Mouse (Mus musculus) intestine, embryonic 16.5 days (tissue): ENCODE measurements at regions not wholly inside any gene's neighbourhood (a gene's known extent, or its start where the extent isn't known, plus 50 kb on each side); places are given as distances from the start of the nearest gene placed in this dataset.
A peak's percentile ranks its signal among the peaks of the same experiment; 100 is the strongest.
"Not testable (repeated sequence)": the region's sequence is repeated elsewhere in the genome, so short reads cannot be mapped to it uniquely, and the experiment has no call there.

Experiments used
- ATAC-seq: fragments of 200-750 bp; cut with Nextera tagmentation; 2 replicates; pipeline ENCODE4 v1.8.0; 2017; ENCODE audit warnings: moderate TSS enrichment, moderate library complexity
- H3K27ac ChIP-seq: fragments of 300-500 bp; sonication (generic); 2 replicates; pipeline ENCODE4 v1.5.1; 2014; ENCODE audit warnings: mild to moderate bottlenecking, low read length
- H3K27me3 ChIP-seq: fragments of 300-500 bp; sonication (generic); replicated peaks from 2 replicates; pipeline ENCODE4 v1.6.1; 2014; ENCODE audit warnings: low read length, control low read depth, mixed read lengths; ENCODE audit not compliant: control insufficient read depth, insufficient read depth
- H3K36me3 ChIP-seq: fragments of 300-500 bp; sonication (generic); 2 replicates; pipeline ENCODE4 v1.6.1; 2014; ENCODE audit warnings: low read length, control low read depth; ENCODE audit not compliant: control insufficient read depth, insufficient read depth
- H3K4me1 ChIP-seq: fragments of 300-500 bp; sonication (generic); 2 replicates; pipeline ENCODE4 v1.6.1; 2014; ENCODE audit warnings: low read length, control low read depth, mixed read lengths; ENCODE audit not compliant: control insufficient read depth, insufficient read depth
- H3K4me2 ChIP-seq: fragments of 300-500 bp; sonication (generic); 2 replicates; pipeline ENCODE4 v1.6.1; 2014; ENCODE audit warnings: low read depth, low read length, control low read depth
- H3K4me3 ChIP-seq: fragments of 300-500 bp; sonication (generic); 2 replicates; pipeline ENCODE4 v1.5.1; 2014; ENCODE audit warnings: mild to moderate bottlenecking, low read length
- H3K9ac ChIP-seq: fragments of 300-500 bp; sonication (generic); 2 replicates; pipeline ENCODE4 v1.6.1; 2014; ENCODE audit warnings: low read depth, low read length
- H3K9me3 ChIP-seq: fragments of 300-500 bp; sonication (generic); 2 replicates; pipeline ENCODE4 v1.6.1; 2016; ENCODE audit warnings: low read length, control low read depth; ENCODE audit not compliant: control insufficient read depth
- WGBS: fragments of 180-500 bp; shearing (Covaris S2); extraction: QIAGEN DNeasy Blood & Tissue Kit; methylation state at CpG from one replicate; pipeline ENCODE4 v1.1.7; 2014; 5-methylcytosine and 5-hydroxymethylcytosine counted together

DNA sequence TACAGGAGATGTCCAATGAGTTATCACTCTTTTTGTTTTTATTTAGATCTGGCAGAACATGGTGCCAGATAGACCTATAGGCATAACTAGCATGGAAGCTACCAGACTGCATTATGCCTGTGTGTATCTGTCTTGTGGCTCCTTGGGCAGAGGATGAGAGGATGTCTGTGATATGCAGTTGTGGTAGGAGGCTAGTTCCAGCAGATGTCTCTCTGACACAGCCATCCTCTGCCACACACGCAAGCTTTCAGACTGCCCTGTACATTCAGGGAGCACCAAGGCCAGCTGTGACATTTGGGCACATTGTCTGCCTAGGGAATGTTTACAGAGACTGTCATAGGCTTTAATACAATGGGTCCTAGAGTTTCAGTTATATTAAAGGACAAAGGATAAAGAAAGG lies 295.6 kb upstream of the Ghitm start:
- Histone ChIP-seq H3K36me3 (no peaks in the 10 kb centered on the region), H3K9me3 (no peaks in the 10 kb centered on the region), H3K4me2 (no peak overlapping the region), H3K27me3 (no peaks in the 10 kb centered on the region), H3K9ac (no peak overlapping the region), H3K4me3 (no peak overlapping the region), H3K27ac (no peak overlapping the region), H3K4me1 (no peaks in the 10 kb centered on the region)
- 72% methylated on average over 1 of the region's 1 CpGs for WGBS
- no peak for ATAC-seq

GRCm38 (mm10) chr14:37425506-37425905 lies 290.4 kb upstream of the Ghitm start:
- Histone ChIP-seq H3K9me3 (no peaks in the 10 kb centered on the region), H3K27ac (no peak overlapping the region), H3K27me3 (no peaks in the 10 kb centered on the region), H3K4me2 (no peak overlapping the region), H3K4me1 (no peaks in the 10 kb centered on the region), H3K9ac (no peak overlapping the region), H3K4me3 (no peak overlapping the region), H3K36me3 (no peaks in the 10 kb centered on the region)
- ATAC-seq = no peak

- no peak for ATAC-seq
- 32% methylated on average over 2 of the region's 2 CpGs for WGBS
- Histone ChIP-seq H3K27me3 (no peaks in the 10 kb centered on the region), H3K9ac (no peak overlapping the region), H3K4me3 (no peak overlapping the region), H3K4me2 (no peak overlapping the region), H3K36me3 (no peaks in the 10 kb centered on the region), H3K27ac (no peak overlapping the region), H3K4me1 (no peaks in the 10 kb centered on the region), H3K9me3 (no peaks in the 10 kb centered on the region)
Measured at GRCm38 (mm10) chr14:37421566-37421965, 286.5 kb upstream of the Ghitm start.

- H3K4me2 ChIP-seq, H3K4me1 ChIP-seq, H3K27ac ChIP-seq, H3K4me3 ChIP-seq, H3K9ac ChIP-seq, H3K27me3 ChIP-seq, H3K36me3 ChIP-seq, H3K9me3 ChIP-seq, ATAC-seq: not testable (repeated sequence)
- WGBS = 40% methylated on average over 1 of the region's 1 CpGs
Measured at GRCm38 (mm10) chr14:37412583-37412982, 277.5 kb upstream of the Ghitm start.

DNA sequence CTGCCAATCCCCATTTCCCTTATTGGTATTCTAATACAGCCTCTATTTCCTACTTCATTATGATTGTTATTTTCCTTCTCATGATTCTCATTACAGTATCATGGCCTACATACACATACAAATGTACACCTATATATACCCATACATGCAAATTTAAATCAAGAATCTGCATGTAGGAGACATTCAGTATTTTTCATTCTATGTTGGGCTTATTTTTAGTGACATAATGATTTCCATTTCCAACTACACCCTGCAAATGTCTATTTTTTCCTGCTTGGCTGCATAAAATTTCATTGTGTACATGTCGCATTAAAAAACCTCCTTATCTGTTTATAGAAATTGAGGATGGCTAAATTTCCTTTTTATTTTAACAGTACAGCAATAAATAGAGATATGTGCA lies 236.9 kb upstream of the Ghitm start:
- no peaks in the 10 kb centered on the region for H3K27me3 ChIP-seq
- no peak overlapping the region for H3K4me3 ChIP-seq
- H3K9me3 ChIP-seq = no peaks in the 10 kb centered on the region
- WGBS = 85% methylated on average over 1 of the region's 1 CpGs
- H3K36me3 ChIP-seq = no peaks in the 10 kb centered on the region
- H3K4me2 ChIP-seq = no peak overlapping the region
- no peak overlapping the region for H3K9ac ChIP-seq
- no peak overlapping the region for H3K27ac ChIP-seq
- no peaks in the 10 kb centered on the region for H3K4me1 ChIP-seq
- ATAC-seq = no peak

- no peak overlapping the region for H3K4me3 ChIP-seq
- no peaks in the 10 kb centered on the region for H3K36me3 ChIP-seq
- no peaks in the 10 kb centered on the region for H3K9me3 ChIP-seq
- H3K27ac ChIP-seq = no peak overlapping the region
- H3K4me2 ChIP-seq = no peak overlapping the region
- no peaks in the 10 kb centered on the region for H3K27me3 ChIP-seq
- peak; percentile 52; the same call in 1 of the 2 replicates for ATAC-seq
- H3K4me1 ChIP-seq = no peaks in the 10 kb centered on the region
- H3K9ac ChIP-seq = no peak overlapping the region
- WGBS = 44% methylated on average over 3 of the region's 3 CpGs
Measured at GRCm38 (mm10) chr14:37361896-37362295, 226.8 kb upstream of the Ghitm start.

- Histone ChIP-seq H3K9ac (no peak overlapping the region), H3K27ac (no peak overlapping the region), H3K4me3 (no peak overlapping the region), H3K9me3 (no peaks in the 10 kb centered on the region), H3K36me3 (no peaks in the 10 kb centered on the region), H3K4me2 (no peak overlapping the region), H3K27me3 (no peaks in the 10 kb centered on the region), H3K4me1 (no peaks in the 10 kb centered on the region)
- peak; percentile 74 for ATAC-seq
- WGBS = 36% methylated on average over 9 of the region's 9 CpGs
Measured at GRCm38 (mm10) chr14:37355968-37356704, 221.1 kb upstream of the Ghitm start.

- no peak overlapping the region for H3K4me2 ChIP-seq
- no peaks in the 10 kb centered on the region for H3K27me3 ChIP-seq
- no peak for ATAC-seq
- no peaks in the 10 kb centered on the region for H3K4me1 ChIP-seq
- H3K4me3 ChIP-seq = no peak overlapping the region
- no peak overlapping the region for H3K27ac ChIP-seq
- no peaks in the 10 kb centered on the region for H3K9me3 ChIP-seq
- 37% methylated on average over 4 of the region's 4 CpGs for WGBS
- H3K9ac ChIP-seq = no peak overlapping the region
- H3K36me3 ChIP-seq = no peaks in the 10 kb centered on the region
Measured at GRCm38 (mm10) chr14:37323392-37323791, 188.3 kb upstream of the Ghitm start.

- H3K27me3 ChIP-seq = no peaks in the 10 kb centered on the region
- no peak for ATAC-seq
- no peak overlapping the region for H3K9ac ChIP-seq
- H3K4me3 ChIP-seq = no peak overlapping the region
- WGBS = 76% methylated on average over 7 of the region's 7 CpGs
- H3K27ac ChIP-seq = no peak overlapping the region
- no peaks in the 10 kb centered on the region for H3K36me3 ChIP-seq
- H3K4me2 ChIP-seq = no peak overlapping the region
- no peaks in the 10 kb centered on the region for H3K4me1 ChIP-seq
- H3K9me3 ChIP-seq = no peaks in the 10 kb centered on the region
Measured at GRCm38 (mm10) chr14:37315239-37315895, 180.3 kb upstream of the Ghitm start.

DNA sequence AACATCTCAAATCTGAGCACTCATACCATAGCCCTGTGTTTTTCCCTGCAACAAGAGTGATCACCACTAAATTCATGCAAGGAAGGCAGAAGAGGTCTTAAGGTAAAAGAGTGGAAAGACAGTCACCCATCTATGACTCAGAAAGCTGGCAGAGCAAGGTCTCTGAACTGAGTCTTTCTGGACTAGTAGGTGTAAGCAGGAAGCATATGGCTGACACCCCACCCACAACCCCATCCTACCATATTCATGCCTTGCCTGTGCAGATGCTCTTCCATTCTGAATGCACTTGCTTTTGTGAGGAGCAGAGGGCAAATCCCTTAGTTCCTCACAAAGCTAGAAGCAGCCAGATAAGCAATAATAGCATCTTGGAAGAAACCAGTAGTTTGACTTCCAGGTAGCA lies 178.8 kb upstream of the Ghitm start:
- Histone ChIP-seq H3K27ac (no peak overlapping the region), H3K27me3 (no peaks in the 10 kb centered on the region), H3K9ac (no peak overlapping the region), H3K4me2 (no peak overlapping the region), H3K36me3 (no peaks in the 10 kb centered on the region), H3K4me3 (no peak overlapping the region), H3K4me1 (no peaks in the 10 kb centered on the region), H3K9me3 (no peaks in the 10 kb centered on the region)
- no peak for ATAC-seq
